Comparison of ENCODE assay signal across 8 mouse cellular contexts in the genomic region with DNA sequence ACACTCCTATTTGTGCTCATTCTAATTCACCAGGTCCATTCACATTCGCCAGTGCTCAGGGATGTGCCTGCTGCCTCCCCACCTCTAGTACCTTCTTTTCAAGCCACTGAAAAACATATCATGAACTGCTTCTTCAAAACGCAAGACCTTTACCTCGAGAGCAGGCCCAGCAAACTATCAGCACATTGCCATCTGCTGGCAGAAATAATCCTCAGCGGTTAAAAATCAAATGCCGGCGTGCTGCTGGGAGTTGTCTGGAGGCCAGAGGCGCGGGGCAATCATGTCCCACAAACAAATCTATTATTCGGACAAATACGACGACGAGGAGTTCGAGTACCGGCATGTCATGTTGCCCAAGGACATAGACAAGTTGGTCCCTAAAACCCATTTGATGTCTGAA. TPM values are rescaled to one million over a fixed set of nuclear protein-coding genes. Genes with fewer than 3 reads are reported as not detected.
DNase-seq lines count a peak whose midpoint lies in the region; ATAC-seq and TF ChIP-seq lines count a peak whose summit lies in the region.

No protein-coding gene starts in this region.

- H3K36me3 ChIP-seq in forebrain, embryonic 10.5 days (replicated peaks), result no peaks in the 10 kb centered on the region
- H3K36me3 ChIP-seq in forebrain, embryonic 12.5 days (replicated peaks), result no peaks in the 10 kb centered on the region
- H3K36me3 ChIP-seq in spleen, adult 2 months (ENCODE audit: control insufficient read depth, insufficient read depth, low read length), result no peaks in the 10 kb centered on the region

- WGBS in forebrain, embryonic 10.5 days, result 37% methylated on average over 14 of the region's 14 CpGs
- WGBS in forebrain, embryonic 12.5 days, result 33% methylated on average over 14 of the region's 14 CpGs
- 31% methylated on average over 14 of the region's 14 CpGs for WGBS in spleen, adult 2 months

- no peak overlapping the region for H3K27ac ChIP-seq in forebrain, embryonic 10.5 days
- H3K27ac ChIP-seq in forebrain, embryonic 12.5 days, result no peak overlapping the region
- H3K27ac ChIP-seq in spleen, adult 2 months (ENCODE audit: insufficient read depth, low read length), result no peak overlapping the region

- no peaks in the 10 kb centered on the region for H3K4me1 ChIP-seq in forebrain, embryonic 10.5 days
- no peaks in the 10 kb centered on the region for H3K4me1 ChIP-seq in forebrain, embryonic 12.5 days
- no peaks in the 10 kb centered on the region for H3K4me1 ChIP-seq in spleen, adult 2 months (ENCODE audit: control insufficient read depth, insufficient read depth, insufficient read length)

- H3K9ac ChIP-seq in forebrain, embryonic 12.5 days, result no peak overlapping the region

- peak; percentile 17; the same call in 1 of the 2 replicates for TF ChIP-seq CTCF in spleen, adult 2 months (IDR thresholded peaks at IDR 0.05; ENCODE audit: extremely low read depth, insufficient read depth, insufficient read length, insufficient replicate concordance)

- H3K9me3 ChIP-seq in forebrain, embryonic 10.5 days, result peaks cover 6% of the 10 kb centered on the region; the same call in 1 of the 2 replicates
- H3K9me3 ChIP-seq in forebrain, embryonic 12.5 days, result peaks cover 8% of the 10 kb centered on the region; the same call in 1 of the 2 replicates

- H3K4me2 ChIP-seq in forebrain, embryonic 12.5 days, result no peak overlapping the region

- H3K4me3 ChIP-seq in forebrain, embryonic 10.5 days, result no peak overlapping the region
- H3K4me3 ChIP-seq in forebrain, embryonic 12.5 days (replicated peaks), result no peak overlapping the region
- H3K4me3 ChIP-seq in spleen, adult 2 months (ENCODE audit: extremely low read depth, insufficient read depth, insufficient read length), result no peak overlapping the region

- peaks cover 28% of the 10 kb centered on the region for H3K27me3 ChIP-seq in forebrain, embryonic 10.5 days (ENCODE audit: poor library complexity, severe bottlenecking)
- peaks cover 9% of the 10 kb centered on the region; the same call in 1 of the 2 replicates for H3K27me3 ChIP-seq in forebrain, embryonic 12.5 days
- no peaks in the 10 kb centered on the region for H3K27me3 ChIP-seq in spleen, adult 2 months (ENCODE audit: control insufficient read depth, insufficient read depth, low read length)

- TF ChIP-seq POLR2A in spleen, adult 2 months (IDR thresholded peaks at IDR 0.05; ENCODE audit: low read depth, low read length), result no peak

- no peak for ATAC-seq in forebrain, embryonic 12.5 days (ENCODE audit: low FRiP score)

- DNase-seq in forebrain, embryonic 10.5 days (ENCODE audit: extremely low spot score, low spot score), result peak; percentile 23
- DNase-seq in urinary bladder, postnatal 14 days (ENCODE audit: low spot score), result peak; percentile 39
- DNase-seq in urinary bladder, adult 2 months (ENCODE audit: low spot score), result no peak
- peak; percentile 59 for DNase-seq in embryo, embryonic 11 days
- peak; percentile 50 to 72 for DNase-seq in kidney, postnatal 36 days
- peak; percentile 12 to 36 for DNase-seq in lung, adult 18-20 months
- no peak for DNase-seq in spleen, adult 2 months (ENCODE audit: low read depth in 1 of 2, low spot score in 2 of 2)

RNA-seq across cellular contexts. Expression of a gene that starts 19.6 kb away (rescaled TPM):
- not detected in 2 replicates for polyA plus RNA-seq in forebrain, embryonic 10.5 days (2016; fragmentation: Nextera tagmentation; extraction: Ambion mirVana)
- not detected in 2 replicates for polyA plus RNA-seq in forebrain, embryonic 12.5 days (2016; fragmentation: Nextera tagmentation; extraction: Ambion mirVana)
- polyA plus RNA-seq in urinary bladder, adult 2 months (2012; rRNA removed), result not detected in 2 replicates
- 0.04 TPM in 1 of 2 replicates, not detected in the other for polyA plus RNA-seq in spleen, adult 2 months (2012; rRNA removed)

RNA-seq across cellular contexts. Expression of a gene that starts 48.4 kb away (rescaled TPM):
- polyA plus RNA-seq in forebrain, embryonic 10.5 days (2016; fragmentation: Nextera tagmentation; extraction: Ambion mirVana), result 1.3 and 1.9 TPM in 2 replicates
- 1.4 and 1.7 TPM in 2 replicates for polyA plus RNA-seq in forebrain, embryonic 12.5 days (2016; fragmentation: Nextera tagmentation; extraction: Ambion mirVana)
- 3.9 and 4.3 TPM in 2 replicates for polyA plus RNA-seq in urinary bladder, adult 2 months (2012; rRNA removed)
- 0.05 and 0.11 TPM in 2 replicates for polyA plus RNA-seq in spleen, adult 2 months (2012; rRNA removed)

RNA-seq across cellular contexts. Expression of a gene that starts 54.5 kb away (rescaled TPM):
- not detected in 2 replicates for polyA plus RNA-seq in forebrain, embryonic 10.5 days (2016; fragmentation: Nextera tagmentation; extraction: Ambion mirVana)
- not detected in 2 replicates for polyA plus RNA-seq in forebrain, embryonic 12.5 days (2016; fragmentation: Nextera tagmentation; extraction: Ambion mirVana)
- polyA plus RNA-seq in urinary bladder, adult 2 months (2012; rRNA removed), result not detected in 2 replicates
- not detected in 2 replicates for polyA plus RNA-seq in spleen, adult 2 months (2012; rRNA removed)

Comparison
In these comparisons a context has a peak if more than half of its experiments do, and no peak if none do; other contexts are left out.
1. DNase-seq: peak in forebrain, embryonic 10.5 days (single experiment), urinary bladder, postnatal 14 days (single experiment), embryo, embryonic 11 days (single experiment), kidney, postnatal 36 days (2 of 2) and lung, adult 18-20 months (2 of 2); none in urinary bladder, adult 2 months (single experiment) and spleen, adult 2 months (0 of 2).